Mouse (Mus musculus) T-helper 17 cell (primary cell): ENCODE data around the gene Zfp385b.

Source experiments
- in situ Hi-C, 2 experiments: fragments of 300-600 bp; cut with MboI, MseI; formaldehyde crosslinking; loops; 1 replicate in 1 of 2; 2 replicates in 1 of 2; pipeline ENCODE4 v1.15.1; 2025; ENCODE audit warnings: high pct_unique_total_duplicates in 2 of 2

The Zfp385b gene

GRCm38 (mm10) chr2:77819539-77819938, at the start of gene Zfp385b:
Zfp385b (minus strand) TSS chr2:77819639.
- in situ Hi-C loops = no loop called here

GRCm38 (mm10) chr2:77863934-77864333, 44.5 kb upstream of the Zfp385b start:
- in situ Hi-C loops = no loop called here

- in situ Hi-C loops = no loop called here
These were observed 44.1 kb upstream of the Zfp385b start for GRCm38 (mm10) chr2:77863522-77863921.

- in situ Hi-C loops = no loop called here
These were observed 22.0 kb upstream of the Zfp385b start for GRCm38 (mm10) chr2:77841464-77841863.

GRCm38 (mm10) chr2:77839587-77839986, 20.1 kb upstream of the Zfp385b start:
- in situ Hi-C loops = no loop called here

- in situ Hi-C loops = no loop called here
These were observed 19.2 kb upstream of the Zfp385b start for GRCm38 (mm10) chr2:77838688-77839087.

- in situ Hi-C loops = no loop called here
These were observed 16.3 kb upstream of the Zfp385b start for GRCm38 (mm10) chr2:77835781-77836180.

- in situ Hi-C loops = no loop called here
These were observed 6.8 kb upstream of the Zfp385b start for GRCm38 (mm10) chr2:77826133-77826828.

GRCm38 (mm10) chr2:77823026-77823425, 3.6 kb upstream of the Zfp385b start:
- in situ Hi-C loops = no loop called here

GRCm38 (mm10) chr2:77817357-77817894, 2.0 kb downstream of the Zfp385b start:
- in situ Hi-C loops = no loop called here

- in situ Hi-C loops = no loop called here
These were observed 2.8 kb downstream of the Zfp385b start for GRCm38 (mm10) chr2:77816413-77817314.

GRCm38 (mm10) chr2:77815775-77816412, 3.5 kb downstream of the Zfp385b start:
- in situ Hi-C loops = no loop called here

GRCm38 (mm10) chr2:77814896-77815295, 4.5 kb downstream of the Zfp385b start:
- in situ Hi-C loops = no loop called here

- in situ Hi-C loops = no loop called here
These were observed 6.4 kb downstream of the Zfp385b start for GRCm38 (mm10) chr2:77813029-77813428.

GRCm38 (mm10) chr2:77810748-77811147, 8.7 kb downstream of the Zfp385b start:
- in situ Hi-C loops = no loop called here

GRCm38 (mm10) chr2:77804781-77805180, 14.7 kb downstream of the Zfp385b start:
- in situ Hi-C loops = no loop called here

- in situ Hi-C loops = no loop called here
These were observed 17.1 kb downstream of the Zfp385b start for GRCm38 (mm10) chr2:77802291-77802690.

GRCm38 (mm10) chr2:77801430-77801829, 18.0 kb downstream of the Zfp385b start:
- in situ Hi-C loops = no loop called here

GRCm38 (mm10) chr2:77801009-77801408, 18.4 kb downstream of the Zfp385b start:
- in situ Hi-C loops = no loop called here

- in situ Hi-C loops = no loop called here
These were observed 22.2 kb downstream of the Zfp385b start for GRCm38 (mm10) chr2:77797233-77797632.

- in situ Hi-C loops = no loop called here
These were observed 23.4 kb downstream of the Zfp385b start for GRCm38 (mm10) chr2:77795859-77796552.
